Mouse (Mus musculus): ENCODE results near the gene Atpaf1. TPM values are rescaled to one million over a fixed set of nuclear protein-coding genes. Genes with fewer than 3 reads are reported as not detected.

The Atpaf1 gene
- total RNA-seq (2023) = 14.9 to 19.8 TPM (median 17.5 TPM) in 4 replicates

GRCm38 (mm10) chr4:115784769-115785510 lies at the start of gene Atpaf1:
Gene Atpaf1, plus strand, starts transcription at chr4:115784812.

GRCm38 (mm10) chr4:115737551-115738041 lies 47.0 kb upstream of the Atpaf1 start, which contains the start of gene Efcab14:
Gene Efcab14, plus strand, starts transcription at chr4:115737744.

GRCm38 (mm10) chr4:115780918-115781317 lies 3.7 kb upstream of the Atpaf1 start, which contains the start of gene Tex38:
Gene Tex38, minus strand, starts transcription at chr4:115781018.

GRCm38 (mm10) chr4:115827888-115828571 lies 43.4 kb downstream of the Atpaf1 start, which contains the start of gene Mob3c:
Gene Mob3c, plus strand, starts transcription at chr4:115828092.

GRCm38 (mm10) chr4:115838696-115839641 lies 54.4 kb downstream of the Atpaf1 start, which contains the start of gene Mknk1:
Gene Mknk1, plus strand, starts transcription at chr4:115839198.

Other genes starting within 250 kb of the Atpaf1 start
- gene Cyp4a31, start 221.2 kb upstream of the Atpaf1 start, total RNA-seq (2023) = not detected in 4 replicates
- gene Cyp4a32, start 183.8 kb upstream of the Atpaf1 start, total RNA-seq (2023) = not detected in 4 replicates
- not detected in 4 replicates for gene Cyp4b1, start 137.1 kb upstream of the Atpaf1 start, total RNA-seq (2023)
- gene Efcab14, start 47.1 kb upstream of the Atpaf1 start, total RNA-seq (2023) = 40.0 to 46.2 TPM (median 43.4 TPM) in 4 replicates
- 0.97 to 1.3 TPM in 2 of 4 replicates, not detected in the others for gene Tex38, start 3.8 kb upstream of the Atpaf1 start, total RNA-seq (2023)
- gene Mob3c, start 43.3 kb downstream of the Atpaf1 start, total RNA-seq (2023) = 13.3 to 22.7 TPM (median 15.3 TPM) in 4 replicates
- gene Mknk1, start 54.4 kb downstream of the Atpaf1 start, total RNA-seq (2023) = 57.5 to 69.7 TPM (median 64.2 TPM) in 4 replicates
- 0.45 TPM in 1 of 4 replicates, not detected in the others for gene Kncn, start 99.6 kb downstream of the Atpaf1 start, total RNA-seq (2023)
- gene 6430628N08Rik, start 105.9 kb downstream of the Atpaf1 start, total RNA-seq (2023) = not detected in 4 replicates
- not detected in 4 replicates for gene Dmbx1, start 155.1 kb downstream of the Atpaf1 start, total RNA-seq (2023)
- 43.7 to 46.5 TPM (median 45.4 TPM) in 4 replicates for gene Faah, start 233.1 kb downstream of the Atpaf1 start, total RNA-seq (2023)

Measured in B cell, adult 62 days (primary cell).